Mouse (Mus musculus) liver, adult 2 months (tissue): Measurements from ENCODE around the gene Larp4b. TPM values are rescaled to one million over a fixed set of nuclear protein-coding genes. Genes with fewer than 3 reads are reported as not detected.
"Not testable (repeated sequence)": the region's sequence is repeated elsewhere in the genome, so short reads cannot be mapped to it uniquely, and the experiment has no call there.

ENCODE experiments used
- DNase-seq: peaks from one replicate; pipeline ENCODE4 v3.0.0-alpha.2; 2011; ENCODE audit warnings: low read depth, low spot score; ENCODE audit errors: extremely low read depth
- H3K27ac ChIP-seq: fragments of 200-500 bp; replicated peaks from 2 replicates; pipeline ENCODE4 v1.5.1; 2012; ENCODE audit warnings: low read depth, mild to moderate bottlenecking, control low read depth, inconsistent platforms, low read length; ENCODE audit not compliant: insufficient read depth
- H3K27me3 ChIP-seq: fragments of 200-500 bp; 2 replicates; pipeline ENCODE4 v1.6.1; 2012; ENCODE audit warnings: mild to moderate bottlenecking, moderate library complexity, low read length, inconsistent platforms; ENCODE audit not compliant: control insufficient read depth, insufficient read depth
- H3K36me3 ChIP-seq: fragments of 200-500 bp; 2 replicates; pipeline ENCODE4 v1.6.1; 2012; ENCODE audit warnings: low read length, inconsistent platforms; ENCODE audit not compliant: control insufficient read depth, insufficient read depth
- H3K4me1 ChIP-seq: fragments of 200-500 bp; 2 replicates; pipeline ENCODE4 v1.6.1; 2011; ENCODE audit warnings: low read length; ENCODE audit not compliant: control insufficient read depth, insufficient read depth
- H3K4me3 ChIP-seq: fragments of 200-500 bp; 2 replicates; pipeline ENCODE4 v1.5.1; 2011; ENCODE audit warnings: low read depth, mild to moderate bottlenecking, control low read depth, low read length, moderate library complexity; ENCODE audit not compliant: insufficient read depth
- H3K79me2 ChIP-seq: fragments of 200-500 bp; 2 replicates; pipeline ENCODE4 v1.6.1; 2012; ENCODE audit warnings: inconsistent platforms, mild to moderate bottlenecking, low read length, moderate library complexity; ENCODE audit not compliant: control insufficient read depth, insufficient read depth
- H3K9ac ChIP-seq: fragments of 200-500 bp; 2 replicates; pipeline ENCODE4 v1.6.1; 2012; ENCODE audit warnings: low read depth, mild to moderate bottlenecking, control low read depth, inconsistent platforms, low read length
- CTCF ChIP-seq: fragments of 200-500 bp; IDR thresholded peaks from 2 replicates; pipeline ENCODE4 v1.5.1; 2011; ENCODE audit warnings: low read depth, low read length, control low read depth
- POLR2A ChIP-seq: fragments of 200-500 bp; IDR thresholded peaks from 2 replicates; pipeline ENCODE4 v1.6.1; 2011; ENCODE audit warnings: low read length, control low read depth; ENCODE audit not compliant: insufficient read depth; ENCODE audit errors: extremely low read depth
- WGBS: fragments of 180-500 bp; shearing (Covaris S2); methylation state at CpG from one replicate; pipeline ENCODE4 v1.1.7; 2018; 5-methylcytosine and 5-hydroxymethylcytosine counted together
- polyA plus RNA-seq: library from polyadenylated mRNA; depleted of rRNA; stranded (reverse); fragments of >200 nt; gene quantifications from 2 replicates; pipeline ENCODE4 v1.2.3, GENCODE M21; 2012; rRNA removed
- total RNA-seq: library from RNA; depleted of rRNA; stranded (reverse); fragments of >200 nt; gene quantifications from 2 replicates; pipeline ENCODE4 v1.2.3, GENCODE M21; 2014; rRNA removed

The Larp4b gene
- total RNA-seq: 34.2 TPM in 2 replicates
- polyA plus RNA-seq: 18.1 and 20.4 TPM in 2 replicates

GRCm38 (mm10) chr13:9093316-9094155, at the start of gene Larp4b:
Larp4b (plus strand) TSS chr13:9093881.
- H3K27ac ChIP-seq: peak within 1 kb of the TSS; percentile 89
- H3K4me1 ChIP-seq: peaks cover 18% of the 10 kb centered on the region
- no peaks in the 10 kb centered on the region for H3K27me3 ChIP-seq
- TF ChIP-seq POLR2A: peak; percentile 72
- TF ChIP-seq CTCF: no peak
- peak; percentile 92 for DNase-seq
- peak within 1 kb of the TSS; percentile 91 for H3K4me3 ChIP-seq
- H3K9ac ChIP-seq: peak within 1 kb of the TSS; percentile 96
- under 1% methylated on average over 83 of the region's 92 CpGs for WGBS
- H3K79me2 ChIP-seq: peaks cover 25% of the 10 kb centered on the region; the same call in 1 of the 2 replicates
- no peaks in the 10 kb centered on the region for H3K36me3 ChIP-seq

GRCm38 (mm10) chr13:9044731-9045130, 49.0 kb upstream of the Larp4b start:
- Histone ChIP-seq H3K4me3 (no peak overlapping the region), H3K9ac (no peak overlapping the region), H3K79me2 (no peaks in the 10 kb centered on the region; the same call in 1 of the 2 replicates), H3K27me3 (no peaks in the 10 kb centered on the region), H3K36me3 (peaks cover 6% of the 10 kb centered on the region), H3K4me1 (peaks cover 4% of the 10 kb centered on the region), H3K27ac (no peak overlapping the region)
- DNase-seq: no peak
- WGBS: 100% methylated on average over 1 of the region's 1 CpGs
- TF ChIP-seq CTCF: no peak
- TF ChIP-seq POLR2A: no peak

GRCm38 (mm10) chr13:9052049-9052691, 41.5 kb upstream of the Larp4b start:
- H3K9ac ChIP-seq, H3K27me3 ChIP-seq, H3K4me1 ChIP-seq, H3K79me2 ChIP-seq, H3K36me3 ChIP-seq, H3K4me3 ChIP-seq: not testable (repeated sequence)
- peak; percentile 58 for DNase-seq
- peak overlapping the region; percentile 7 for H3K27ac ChIP-seq
- 56% methylated on average over 10 of the region's 10 CpGs for WGBS

GRCm38 (mm10) chr13:9057277-9057676, 36.4 kb upstream of the Larp4b start:
- Histone ChIP-seq H3K4me3 (no peak overlapping the region), H3K36me3 (0 out of 2 replicates have a peak, but pooled peaks cover 5% of the 10 kb centered on the region), H3K27ac (peak overlapping the region; percentile 94), H3K9ac (peak overlapping the region; percentile 55; the same call in 1 of the 2 replicates), H3K79me2 (peaks cover 10% of the 10 kb centered on the region; the same call in 1 of the 2 replicates), H3K4me1 (peaks cover 35% of the 10 kb centered on the region), H3K27me3 (no peaks in the 10 kb centered on the region)
- DNase-seq: peak; percentile 98
- TF ChIP-seq POLR2A (no peak), CTCF (no peak)
- 14% methylated on average over 1 of the region's 1 CpGs for WGBS

- H3K4me1 ChIP-seq: peaks cover 40% of the 10 kb centered on the region
- WGBS: 41% methylated on average over 4 of the region's 4 CpGs
Observed at GRCm38 (mm10) chr13:9058706-9059105, 35.0 kb upstream of the Larp4b start.

More at GRCm38 (mm10) chr13:9058706-9059105, 35.0 kb upstream of the Larp4b start:
- Histone ChIP-seq H3K9ac (no peak overlapping the region), H3K4me3 (no peak overlapping the region), H3K27me3 (no peaks in the 10 kb centered on the region), H3K79me2 (peaks cover 18% of the 10 kb centered on the region; the same call in 1 of the 2 replicates), H3K27ac (peak overlapping the region; percentile 90), H3K36me3 (0 out of 2 replicates have a peak, but pooled peaks cover 4% of the 10 kb centered on the region)
- TF ChIP-seq POLR2A: no peak
- peak; percentile 91 for DNase-seq
